Mouse (Mus musculus): ENCODE results near the gene Tmem129. TPM values are rescaled to one million over a fixed set of nuclear protein-coding genes. Genes with fewer than 3 reads are reported as not detected.
A peak's percentile ranks its signal among the peaks of the same experiment; 100 is the strongest.

The Tmem129 gene
- total RNA-seq, 2 experiments from 2014 or later = 24.0 to 25.2 TPM

- no peak for TF ChIP-seq CTCF (conservative IDR thresholded peaks at IDR 0.05)
- peak; percentile 93 to 96 for DNase-seq (ENCODE audit: low spot score in 2 of 2)
Observed at GRCm38 (mm10) chr5:33651921-33652782, 6.1 kb downstream of the Tmem129 start, which contains the start of gene Slbp. Gene Slbp (minus strand): TSS chr5:33652574.

GRCm38 (mm10) chr5:33651541-33651920, 6.7 kb downstream of the Tmem129 start:
- peak overlapping the region; percentile 100 for H3K27ac ChIP-seq
- H3K4me3 ChIP-seq = peak overlapping the region; percentile 95
- TF ChIP-seq CTCF (conservative IDR thresholded peaks at IDR 0.05) = no peak; the same call in 1 of the 2 replicates
- no peak for DNase-seq (ENCODE audit: low spot score in 2 of 2)

More at GRCm38 (mm10) chr5:33651921-33652782, 6.1 kb downstream of the Tmem129 start, which contains the start of gene Slbp:
- Histone ChIP-seq H3K27ac (peak within 1 kb of the TSS; percentile 100), H3K4me3 (peak within 1 kb of the TSS; percentile 95)

DNA sequence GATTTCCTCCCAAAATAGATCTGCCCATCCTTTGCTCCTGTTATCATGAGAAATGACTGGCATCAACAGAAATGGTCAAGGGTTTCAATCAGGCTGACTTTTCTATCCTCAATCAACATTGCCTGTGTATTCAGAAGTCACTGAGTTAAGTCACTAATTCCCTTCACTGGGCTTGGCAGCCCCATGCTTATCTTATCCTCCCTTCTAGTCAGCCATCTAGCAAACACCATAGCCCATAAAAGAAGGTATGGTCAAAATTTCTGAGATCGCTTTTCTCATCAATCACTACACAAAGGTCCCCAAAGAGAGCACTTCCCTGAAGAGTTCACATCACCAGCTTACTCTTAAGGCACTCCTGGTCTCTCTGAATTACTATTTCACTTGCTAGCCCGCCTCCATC, 7.2 kb downstream of the Tmem129 start:
- Histone ChIP-seq H3K27ac (0 out of 2 replicates have a peak overlapping the region, but pooled peaks have one; percentile 100), H3K4me3 (peak overlapping the region; percentile 95)
- no peak for TF ChIP-seq CTCF (conservative IDR thresholded peaks at IDR 0.05)
- no peak for DNase-seq (ENCODE audit: low spot score in 2 of 2)

DNA sequence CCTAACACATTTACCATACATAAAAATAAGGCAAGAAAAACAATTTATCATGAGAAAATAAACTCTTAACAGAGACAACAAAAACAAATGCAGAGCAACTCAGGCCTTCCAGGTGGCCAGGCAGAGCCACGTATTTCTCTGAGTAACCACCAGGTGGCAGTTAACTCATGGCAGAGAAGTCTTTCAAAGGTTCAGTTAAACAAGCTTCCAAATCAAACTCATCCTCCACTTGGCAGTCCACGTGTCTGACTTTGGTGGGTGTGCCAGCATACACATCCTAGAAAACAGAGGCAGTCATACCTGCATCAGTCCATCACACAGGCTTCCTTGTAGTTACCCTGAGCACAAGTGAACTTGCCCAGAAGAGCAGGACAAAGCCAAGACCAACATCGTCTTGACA, 17.6 kb downstream of the Tmem129 start:
- H3K27ac ChIP-seq = no peak overlapping the region
- no peak overlapping the region for H3K4me3 ChIP-seq
- DNase-seq (ENCODE audit: low spot score in 2 of 2) = peak in 1 of 2 experiments; percentile 51
- TF ChIP-seq CTCF (conservative IDR thresholded peaks at IDR 0.05) = peak; percentile 90

DNA sequence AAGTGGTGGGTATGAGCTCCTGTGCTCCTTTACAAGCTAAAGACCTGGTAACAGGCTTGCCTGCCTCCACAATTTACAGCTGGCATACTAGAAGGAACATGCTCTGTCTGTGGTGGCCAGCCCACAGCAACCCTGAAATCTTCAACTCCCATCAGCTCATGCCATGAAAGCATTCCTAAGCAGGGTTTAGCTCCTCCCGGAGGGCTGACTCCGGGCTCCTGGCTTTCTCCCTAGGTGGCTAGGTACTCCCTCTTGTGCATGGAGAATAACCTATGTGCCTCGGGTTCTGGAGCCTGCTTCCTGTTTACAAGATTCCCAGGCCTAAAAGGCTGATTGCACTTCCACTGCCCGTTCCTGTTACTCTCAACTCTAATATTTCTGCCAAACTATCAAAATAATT, 19.4 kb downstream of the Tmem129 start:
- Histone ChIP-seq H3K4me3 (no peak overlapping the region), H3K27ac (no peak overlapping the region)
- no peak for TF ChIP-seq CTCF (conservative IDR thresholded peaks at IDR 0.05)
- no peak for DNase-seq (ENCODE audit: low spot score in 2 of 2)

- DNase-seq (ENCODE audit: low spot score in 2 of 2) = no peak
- H3K4me3 ChIP-seq = no peak overlapping the region
- no peak overlapping the region for H3K27ac ChIP-seq
- no peak for TF ChIP-seq CTCF (conservative IDR thresholded peaks at IDR 0.05)
Observed at GRCm38 (mm10) chr5:33637606-33638350, 20.4 kb downstream of the Tmem129 start.

GRCm38 (mm10) chr5:33635361-33635760, 22.9 kb downstream of the Tmem129 start:
- no peak for DNase-seq (ENCODE audit: low spot score in 2 of 2)
- TF ChIP-seq CTCF (conservative IDR thresholded peaks at IDR 0.05) = no peak
- Histone ChIP-seq H3K4me3 (no peak overlapping the region), H3K27ac (no peak overlapping the region)

- H3K4me3 ChIP-seq = no peak overlapping the region
- no peak for TF ChIP-seq CTCF (conservative IDR thresholded peaks at IDR 0.05)
- no peak for DNase-seq (ENCODE audit: low spot score in 2 of 2)
Observed at GRCm38 (mm10) chr5:33632526-33632925, 25.7 kb downstream of the Tmem129 start.

GRCm38 (mm10) chr5:33630615-33631014, 27.6 kb downstream of the Tmem129 start:
- H3K27ac ChIP-seq = peak overlapping the region; percentile 86
- TF ChIP-seq CTCF (conservative IDR thresholded peaks at IDR 0.05) = no peak
- H3K4me3 ChIP-seq = no peak overlapping the region; the same call in 1 of the 2 replicates
- no peak for DNase-seq (ENCODE audit: low spot score in 2 of 2)

More at GRCm38 (mm10) chr5:33632526-33632925, 25.7 kb downstream of the Tmem129 start:
- H3K27ac ChIP-seq = no peak overlapping the region

- DNase-seq (ENCODE audit: low spot score in 2 of 2) = no peak
- H3K27ac ChIP-seq = peak overlapping the region; percentile 86
- peak overlapping the region; percentile 73 for H3K4me3 ChIP-seq
- no peak for TF ChIP-seq CTCF (conservative IDR thresholded peaks at IDR 0.05)
Observed at GRCm38 (mm10) chr5:33630061-33630460, 28.2 kb downstream of the Tmem129 start.

GRCm38 (mm10) chr5:33629301-33629987, 28.8 kb downstream of the Tmem129 start, which contains the start of the genes Fam53a and Gm9903:
Gene Fam53a (minus strand): TSS chr5:33629635.
Gene Gm9903 (plus strand): TSS chr5:33629925.
- Histone ChIP-seq H3K27ac (peak within 1 kb of the TSS; percentile 95), H3K4me3 (peak within 1 kb of the TSS; percentile 73)
- DNase-seq (ENCODE audit: low spot score in 2 of 2) = peak; percentile 99 to 100
- peak; percentile 55 for TF ChIP-seq CTCF (conservative IDR thresholded peaks at IDR 0.05)

DNA sequence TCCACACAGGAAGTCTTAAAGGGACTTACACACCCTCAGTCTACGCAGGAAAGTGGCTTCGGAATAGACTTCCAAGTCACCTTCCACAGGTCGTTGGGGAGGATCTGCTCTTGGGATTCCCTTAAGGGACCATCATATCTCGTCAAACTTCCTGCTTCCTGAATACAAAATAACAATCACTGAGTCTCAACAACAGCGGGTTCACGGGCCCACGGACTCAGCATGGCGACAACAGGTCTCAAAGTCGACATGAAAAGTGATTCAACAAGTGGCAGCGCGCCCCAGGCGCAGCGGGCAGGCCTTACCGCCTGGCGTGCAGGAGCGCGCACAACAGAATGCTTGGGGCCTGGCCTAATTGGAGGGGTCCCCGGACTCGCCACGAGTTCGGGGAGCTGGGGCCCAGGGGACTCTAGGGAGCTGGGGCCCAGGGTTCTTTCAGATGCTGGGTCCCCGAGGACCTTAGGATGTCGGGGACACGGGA, 29.4 kb downstream of the Tmem129 start:
- TF ChIP-seq CTCF (conservative IDR thresholded peaks at IDR 0.05) = no peak
- H3K27ac ChIP-seq = peak overlapping the region; percentile 95
- DNase-seq (ENCODE audit: low spot score in 2 of 2) = peak in 1 of 2 experiments; percentile 23
- H3K4me3 ChIP-seq = peak overlapping the region; percentile 73
